Mouse (Mus musculus): Measurements from ENCODE around the gene Osbpl6. TPM values are rescaled to one million over a fixed set of nuclear protein-coding genes. Genes with fewer than 3 reads are reported as not detected.

The Osbpl6 gene
- polyA plus RNA-seq, 1 experiment, result 10.4 TPM

DNA sequence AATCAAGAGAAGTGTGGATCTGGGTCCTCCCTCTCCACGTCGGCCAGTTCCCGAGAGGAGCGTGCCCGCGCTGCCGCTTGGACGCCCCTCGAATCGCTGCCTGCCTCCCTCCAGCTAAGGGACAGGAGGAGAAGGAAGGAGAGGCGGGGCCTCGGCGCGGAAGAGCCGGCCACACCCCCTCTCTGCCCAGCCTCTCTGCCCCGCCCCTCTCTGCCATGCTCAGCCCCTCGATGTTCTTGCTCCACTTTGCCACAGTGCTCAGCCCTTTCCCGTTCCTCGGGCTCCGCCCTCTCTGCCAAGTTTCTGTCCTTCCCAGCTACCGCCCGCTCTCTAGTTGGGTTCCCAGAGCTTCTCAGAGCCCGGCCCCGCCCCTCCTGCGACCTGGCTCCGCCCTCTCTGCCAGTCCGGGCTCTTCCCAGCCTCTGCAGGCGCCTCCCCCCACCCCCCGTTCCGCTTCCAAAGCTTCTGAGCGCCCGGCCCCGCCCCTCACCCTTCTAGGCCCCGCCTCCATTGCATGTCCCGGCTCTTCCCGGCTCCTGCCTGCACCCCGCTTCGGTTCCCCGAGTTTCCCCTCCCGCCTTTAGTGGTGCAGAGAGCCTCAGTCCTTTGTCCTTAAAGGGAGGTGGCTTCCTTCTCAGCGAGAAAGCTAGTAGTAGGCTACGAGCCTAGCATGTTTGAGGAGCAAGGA, 241.7 kb downstream of the Osbpl6 start, which contains the start of the genes Prkra and Pjvk:
Gene Prkra (minus strand): TSS at position 133 of the 688 bp plus-strand sequence.
Gene Pjvk (plus strand): TSS at position 594 of the 688 bp plus-strand sequence.
- no peak for DNase-seq (ENCODE audit: low read depth)

DNA sequence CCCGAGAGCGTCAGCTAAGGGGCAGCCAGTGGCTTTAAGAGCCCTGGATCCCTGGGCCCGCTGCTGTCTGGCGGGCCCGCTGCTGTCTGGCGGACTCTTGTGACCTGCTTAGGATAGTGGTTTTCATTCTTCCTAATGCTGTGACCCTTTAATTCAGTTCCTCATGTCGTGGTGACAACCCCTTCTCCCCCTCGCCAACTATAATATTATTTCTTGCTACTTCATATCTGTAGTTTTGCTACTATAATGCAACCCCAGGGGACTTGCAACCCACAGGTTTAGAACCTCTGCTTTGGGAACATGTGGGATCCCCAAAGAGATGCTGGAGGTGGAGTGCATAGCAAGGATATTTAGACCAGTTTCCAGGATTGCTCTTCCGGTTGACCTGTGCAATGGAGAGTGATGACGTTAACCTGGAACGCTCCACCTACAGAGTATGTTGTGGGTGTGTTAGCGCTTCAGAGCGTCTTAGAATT, 242.4 kb downstream of the Osbpl6 start:
- no peak for DNase-seq (ENCODE audit: low read depth)

Other genes starting within 250 kb of the Osbpl6 start
- 1.0 and 1.3 TPM in 2 replicates for gene Pde11a, start 67.7 kb upstream of the Osbpl6 start, polyA plus RNA-seq (2012; rRNA removed)
- gene Cyct, start 46.1 kb upstream of the Osbpl6 start, polyA plus RNA-seq (2012; rRNA removed), result not detected in 2 replicates
- 12.6 and 13.1 TPM in 2 replicates for gene Rbm45, start 36.5 kb upstream of the Osbpl6 start, polyA plus RNA-seq (2012; rRNA removed)
- gene Prkra, start 241.5 kb downstream of the Osbpl6 start, polyA plus RNA-seq (2012; rRNA removed), result 26.0 and 29.3 TPM in 2 replicates
- gene Pjvk, start 242.0 kb downstream of the Osbpl6 start, polyA plus RNA-seq (2012; rRNA removed), result not detected in 2 replicates